Mouse (Mus musculus): ENCODE results near the gene Tnnc2.

Tnnc2 gene

DNA sequence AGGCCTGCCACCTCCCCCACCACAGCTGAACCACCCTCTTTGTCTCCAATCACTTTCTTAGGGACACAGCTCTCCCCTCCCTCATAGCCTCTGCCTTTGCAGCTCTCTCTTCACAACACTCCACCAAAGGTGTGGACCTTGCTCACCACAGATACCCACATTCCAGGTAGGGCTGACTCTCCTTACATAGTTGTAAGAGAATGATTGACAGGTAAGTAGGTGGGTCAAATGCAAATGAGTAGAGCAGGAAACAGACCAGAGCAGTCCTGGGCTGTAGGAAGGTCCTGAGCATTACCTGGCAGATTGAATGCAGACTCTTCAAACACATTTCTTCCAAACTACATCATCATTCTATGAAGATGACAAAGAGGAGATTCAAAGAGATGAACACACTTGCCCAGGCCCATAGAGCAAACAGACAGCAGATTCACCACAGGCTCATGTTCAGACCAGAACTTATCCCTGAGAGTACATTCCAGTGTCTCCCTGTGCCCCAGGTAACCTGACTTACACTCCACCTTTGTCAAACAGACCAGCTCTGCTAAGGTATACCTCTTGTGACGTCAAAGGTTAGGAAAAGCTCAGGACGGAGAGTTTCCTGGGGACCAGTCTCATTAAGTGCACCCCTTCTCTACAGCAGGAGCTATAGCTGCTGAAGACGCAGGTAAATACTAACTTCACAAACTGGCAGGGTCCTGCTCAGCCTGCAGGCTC lies 42.2 kb downstream of the Tnnc2 start:
- DNase-seq (ENCODE audit: low spot score in 2 of 2) = no peak

DNA sequence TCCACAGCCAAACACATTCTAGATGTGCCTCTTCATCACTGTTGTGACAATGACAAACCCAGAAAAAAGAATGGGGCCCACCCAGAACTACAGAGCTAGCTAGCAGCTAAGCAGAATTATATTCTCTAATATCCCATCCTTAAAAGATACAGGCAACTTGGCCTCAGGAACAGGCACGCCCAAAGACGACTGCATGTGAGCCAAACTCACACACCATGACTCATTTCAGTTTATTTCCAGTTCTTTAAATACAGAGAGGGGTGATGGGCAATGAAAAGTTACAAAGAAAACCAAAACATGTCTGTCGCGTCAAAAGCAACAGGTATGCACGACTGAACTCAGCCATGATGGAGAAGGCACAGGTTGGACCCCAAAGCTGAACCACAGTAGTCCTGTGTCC lies 44.3 kb downstream of the Tnnc2 start:
- no peak for DNase-seq (ENCODE audit: low spot score in 2 of 2)

DNA sequence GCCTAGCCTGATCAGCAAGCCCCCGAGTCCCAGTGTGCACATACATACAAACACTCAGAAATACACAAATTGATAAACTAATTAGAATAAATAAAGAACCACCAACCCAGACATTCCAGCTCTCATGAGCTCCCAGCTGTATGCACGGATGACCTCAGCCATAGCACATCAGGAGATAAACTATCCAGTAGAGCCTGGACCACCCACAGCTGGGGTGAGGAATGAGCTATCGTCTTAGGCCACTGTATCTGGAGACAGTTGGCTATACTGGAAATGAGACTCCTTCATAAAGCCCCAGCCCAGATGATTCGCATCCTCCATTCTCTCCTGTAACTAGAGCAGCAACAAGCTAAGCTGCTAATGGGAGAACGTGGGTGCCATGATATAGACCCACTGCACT lies 44.9 kb downstream of the Tnnc2 start:
- no peak for DNase-seq (ENCODE audit: low spot score in 2 of 2)

DNA sequence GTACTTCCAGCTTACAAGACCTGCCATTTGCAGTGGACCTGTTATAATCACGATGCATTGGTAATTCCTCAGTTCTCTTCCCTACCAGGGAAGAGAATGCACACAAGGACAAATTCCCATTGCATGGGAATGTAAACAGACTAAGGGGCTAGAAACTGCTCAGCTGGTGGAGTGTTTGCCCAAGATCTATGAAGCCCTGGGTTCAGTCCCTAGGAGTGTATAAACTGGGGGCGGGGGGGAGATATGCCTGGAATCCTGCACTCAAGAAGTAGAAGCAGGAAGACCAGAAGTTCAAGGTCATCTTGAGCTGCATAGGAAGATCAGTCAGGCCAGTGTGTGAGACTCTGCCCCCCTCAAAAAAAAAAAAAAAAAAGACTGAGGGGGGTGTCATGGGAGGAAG lies 46.5 kb downstream of the Tnnc2 start:
- DNase-seq (ENCODE audit: low spot score in 2 of 2) = no peak

DNA sequence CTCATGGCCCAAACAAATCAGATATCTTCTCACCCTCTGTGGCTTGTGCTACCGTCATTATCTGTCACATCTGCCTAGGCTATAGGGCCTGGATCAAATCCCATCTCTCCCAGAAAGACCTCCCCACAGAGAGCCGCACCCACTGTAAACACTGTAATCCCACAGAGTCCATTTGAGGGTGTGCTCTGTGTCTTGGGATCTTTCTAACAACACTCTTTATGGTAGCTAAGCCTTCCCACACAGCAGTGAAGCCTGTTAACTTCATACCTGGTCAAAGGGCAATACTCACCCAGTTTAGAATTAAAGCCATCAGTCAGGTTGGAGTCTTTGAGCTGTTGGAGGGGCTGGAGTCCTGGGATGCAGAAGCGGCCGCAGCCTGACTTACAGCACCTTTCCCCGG lies 48.0 kb downstream of the Tnnc2 start:
- no peak for DNase-seq (ENCODE audit: low spot score in 2 of 2)

Measured in spleen, postnatal 10 days (tissue).